Mouse (Mus musculus) stomach, embryonic 14.5 days (tissue): ENCODE data around the gene Kdm5a. TPM values are rescaled to one million over a fixed set of nuclear protein-coding genes. Genes with fewer than 3 reads are reported as not detected.

Source experiments
- ATAC-seq: fragments of 200-750 bp; cut with Nextera tagmentation; 2 replicates; pipeline ENCODE4 v1.8.0; 2017; ENCODE audit warnings: low read depth, moderate TSS enrichment; ENCODE audit not compliant: insufficient number of reproducible peaks, insufficient read depth, low FRiP score
- H3K27ac ChIP-seq: fragments of 300-500 bp; sonication (generic); 2 replicates; pipeline ENCODE4 v1.5.1; 2014; ENCODE audit warnings: mild to moderate bottlenecking, low read length, moderate library complexity, mixed read lengths
- H3K27me3 ChIP-seq: fragments of 300-500 bp; sonication (generic); 2 replicates; pipeline ENCODE4 v1.6.1; 2014; ENCODE audit warnings: low read length, control low read depth, mixed read lengths; ENCODE audit not compliant: control insufficient read depth, insufficient read depth
- H3K36me3 ChIP-seq: fragments of 300-500 bp; sonication (generic); 2 replicates; pipeline ENCODE4 v1.6.1; 2014; ENCODE audit warnings: mild to moderate bottlenecking, control low read depth, low read length, moderate library complexity, mixed read lengths; ENCODE audit not compliant: control insufficient read depth, insufficient read depth
- H3K4me1 ChIP-seq: fragments of 300-500 bp; sonication (generic); 2 replicates; pipeline ENCODE4 v1.6.1; 2014; ENCODE audit warnings: low read length, control low read depth, mixed read lengths; ENCODE audit not compliant: control insufficient read depth, insufficient read depth
- H3K4me2 ChIP-seq: fragments of 300-500 bp; sonication (generic); replicated peaks from 2 replicates; pipeline ENCODE4 v1.6.1; 2014; ENCODE audit warnings: low read depth, low read length, control low read depth
- H3K4me3 ChIP-seq: fragments of 300-500 bp; sonication (generic); 2 replicates; pipeline ENCODE4 v1.5.1; 2014; ENCODE audit warnings: low read depth, low read length, control low read depth
- H3K9ac ChIP-seq: fragments of 300-500 bp; sonication (generic); replicated peaks from 2 replicates; pipeline ENCODE4 v1.6.1; 2014; ENCODE audit warnings: low read depth, mild to moderate bottlenecking, control low read depth, low read length, moderate library complexity, mixed read lengths
- H3K9me3 ChIP-seq: fragments of 300-500 bp; sonication (generic); 2 replicates; pipeline ENCODE4 v1.6.1; 2016; ENCODE audit warnings: low read depth, low read length, control low read depth; ENCODE audit not compliant: control insufficient read depth
- WGBS: fragments of 180-500 bp; shearing (Covaris S2); extraction: QIAGEN DNeasy Blood & Tissue Kit; methylation state at CpG from one replicate; pipeline ENCODE4 v1.1.7; 2014; 5-methylcytosine and 5-hydroxymethylcytosine counted together
- polyA plus RNA-seq: library from polyadenylated mRNA; unstranded; fragments of >200 nt; fragmentation: Nextera tagmentation; extraction: Ambion mirVana; gene quantifications from 2 replicates; pipeline ENCODE4 v1.2.1, GENCODE M21; 2014

The Kdm5a gene
- polyA plus RNA-seq, 1 experiment from 2014 or later: 57.4 TPM

DNA sequence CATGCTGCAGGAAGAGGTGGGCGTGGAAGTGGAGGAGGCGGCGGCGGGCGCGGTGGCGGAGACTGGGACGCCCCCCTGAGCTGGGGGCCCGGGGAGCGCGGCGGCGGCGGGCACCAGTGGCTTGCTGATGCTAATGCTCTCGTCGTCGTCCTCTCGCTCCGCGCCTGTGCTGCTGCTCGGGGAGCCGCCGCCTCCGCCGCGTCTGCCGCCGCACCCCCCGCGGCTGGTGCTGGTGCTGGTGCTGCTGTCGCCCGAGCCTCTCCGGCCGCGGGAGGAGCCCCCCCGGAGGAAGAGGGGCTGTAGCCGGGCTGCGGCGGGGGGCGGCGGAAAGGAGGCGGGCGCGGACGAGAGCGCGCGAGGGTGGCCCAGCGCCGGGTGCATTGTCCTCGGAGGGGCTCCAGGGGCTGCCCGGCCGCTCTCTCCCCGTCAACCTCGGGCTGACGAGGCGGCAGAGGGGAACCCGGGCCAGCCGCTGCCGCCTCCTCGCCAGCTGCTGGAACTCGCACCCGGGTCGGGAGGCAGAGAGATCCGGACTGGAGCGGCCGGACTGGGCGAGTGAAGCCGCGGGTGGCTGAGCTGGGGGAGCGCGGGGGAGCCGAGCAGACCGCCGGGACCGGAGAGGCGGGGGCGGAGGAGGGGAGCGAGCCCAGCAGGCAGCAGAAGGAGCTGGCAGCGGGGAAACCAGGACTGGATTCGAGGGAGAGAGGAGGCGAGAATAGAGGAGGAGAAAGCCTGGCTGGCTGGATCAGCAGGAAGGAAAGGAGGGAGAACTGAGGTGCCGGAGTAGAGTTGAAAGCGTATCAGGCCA is 129.7 kb downstream of the Kdm5a start, which contains the start of gene Tmem121b:
Gene Tmem121b (minus strand): TSS at position 434 of the 808 bp plus-strand sequence.
- ATAC-seq: peak; percentile 74
- peak within 1 kb of the TSS; percentile 32; the same call in 1 of the 2 replicates for H3K9ac ChIP-seq
- peak within 1 kb of the TSS; percentile 91 for H3K4me2 ChIP-seq
- peak within 1 kb of the TSS; percentile 50 for H3K4me3 ChIP-seq
- no peak within 1 kb of the TSS for H3K27ac ChIP-seq
- H3K9me3 ChIP-seq: no peaks in the 10 kb centered on the region
- WGBS: 2% methylated on average over 61 of the region's 84 CpGs
- peaks cover 16% of the 10 kb centered on the region for H3K27me3 ChIP-seq
- no peaks in the 10 kb centered on the region for H3K36me3 ChIP-seq
- peaks cover 7% of the 10 kb centered on the region; the same call in 1 of the 2 replicates for H3K4me1 ChIP-seq

Other genes starting within 250 kb of the Kdm5a start
- gene D330020A13Rik, start 69.8 kb upstream of the Kdm5a start, polyA plus RNA-seq: not detected in 2 replicates
- gene B4galnt3, start 69.6 kb upstream of the Kdm5a start, polyA plus RNA-seq: 0.09 and 0.22 TPM in 2 replicates
- 23.2 and 27.4 TPM in 2 replicates for gene Ccdc77, start 250 bp downstream of the Kdm5a start, polyA plus RNA-seq
- 2.7 and 3.2 TPM in 2 replicates for gene Il17ra, start 99.1 kb downstream of the Kdm5a start, polyA plus RNA-seq
- gene Tmem121b, start 129.7 kb downstream of the Kdm5a start, polyA plus RNA-seq: 0.14 and 0.17 TPM in 2 replicates
- gene Hdhd5, start 167.2 kb downstream of the Kdm5a start, polyA plus RNA-seq: 14.9 and 17.0 TPM in 2 replicates